Mouse (Mus musculus): Measurements from ENCODE around the gene Vwa7. TPM values are rescaled to one million over a fixed set of nuclear protein-coding genes. Genes with fewer than 3 reads are reported as not detected.
"Not testable (repeated sequence)": the region's sequence is repeated elsewhere in the genome, so short reads cannot be mapped to it uniquely, and the experiment has no call there.

Gene Vwa7
- 0.10 and 0.13 TPM in 2 replicates for polyA plus RNA-seq (2016; fragmentation: Nextera tagmentation; extraction: Ambion mirVana)

DNA sequence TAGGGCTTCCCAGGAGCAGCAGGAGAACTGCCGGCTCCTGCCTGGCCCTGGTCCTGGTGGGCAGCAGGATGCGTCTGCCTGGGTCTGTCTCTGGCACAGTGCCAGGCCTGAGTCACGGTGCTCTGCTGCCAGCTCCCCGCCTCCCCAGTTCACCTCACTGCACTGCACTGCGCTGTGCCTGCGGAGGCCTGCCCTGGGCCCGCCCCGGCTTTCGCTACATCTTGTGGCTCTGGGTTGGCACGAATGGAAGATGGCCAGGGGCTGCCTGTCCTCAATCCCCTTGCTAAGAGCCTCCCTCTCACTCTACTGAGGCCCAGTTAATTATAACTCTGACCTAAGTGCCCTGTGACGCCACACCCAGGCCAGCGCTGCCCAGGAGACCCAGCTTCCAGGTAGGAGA is at the start of gene Vwa7:
Vwa7 (plus strand) TSS at position 204 of the 400 bp plus-strand sequence.
- H3K36me3 ChIP-seq, result peaks cover 59% of the 10 kb centered on the region
- H3K4me3 ChIP-seq (replicated peaks), result no peak within 1 kb of the TSS
- H3K4me2 ChIP-seq, result no peak within 1 kb of the TSS
- H3K27ac ChIP-seq, result no peak within 1 kb of the TSS
- 74% methylated on average over 12 of the region's 12 CpGs for WGBS
- ATAC-seq (ENCODE audit: insufficient number of reproducible peaks, insufficient read depth, low FRiP score, low TSS enrichment, low read depth), result no peak
- no peak within 1 kb of the TSS for H3K9ac ChIP-seq (replicated peaks)
- no peaks in the 10 kb centered on the region for H3K27me3 ChIP-seq
- no peaks in the 10 kb centered on the region for H3K9me3 ChIP-seq
- H3K4me1 ChIP-seq (replicated peaks), result peaks cover 6% of the 10 kb centered on the region

DNA sequence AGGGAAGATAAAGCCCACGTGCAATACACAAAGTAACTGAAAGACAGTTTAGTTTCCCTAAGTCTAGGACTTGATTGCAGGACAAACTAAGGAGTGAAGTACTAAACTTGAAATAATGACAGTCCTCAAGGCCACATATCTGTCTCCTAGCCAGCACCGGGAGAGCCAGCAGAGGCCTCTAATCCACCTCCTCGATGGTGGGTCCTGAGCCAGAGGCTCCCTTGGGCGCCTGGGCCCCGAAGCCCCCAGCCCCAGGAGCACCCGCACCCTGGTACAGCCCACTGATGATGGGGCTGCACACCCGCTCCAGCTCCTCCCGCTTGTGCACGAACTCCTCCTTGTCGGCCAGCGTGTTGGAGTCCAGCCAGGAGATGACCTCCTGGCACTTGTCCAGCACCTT is 46.6 kb upstream of the Vwa7 start, which contains the start of gene Gm20481:
Gm20481 (plus strand) TSS at position 91 of the 400 bp plus-strand sequence.
- not testable (repeated sequence) for H3K4me3 ChIP-seq (replicated peaks); H3K9me3 ChIP-seq; H3K27ac ChIP-seq; H3K4me1 ChIP-seq (replicated peaks); ATAC-seq (ENCODE audit: insufficient number of reproducible peaks, insufficient read depth, low FRiP score, low TSS enrichment, low read depth); H3K36me3 ChIP-seq; H3K4me2 ChIP-seq; H3K9ac ChIP-seq (replicated peaks)
- peaks cover 40% of the 10 kb centered on the region for H3K27me3 ChIP-seq
- whole genome bisulfite sequencing, result 68% methylated on average over 9 of the region's 11 CpGs

DNA sequence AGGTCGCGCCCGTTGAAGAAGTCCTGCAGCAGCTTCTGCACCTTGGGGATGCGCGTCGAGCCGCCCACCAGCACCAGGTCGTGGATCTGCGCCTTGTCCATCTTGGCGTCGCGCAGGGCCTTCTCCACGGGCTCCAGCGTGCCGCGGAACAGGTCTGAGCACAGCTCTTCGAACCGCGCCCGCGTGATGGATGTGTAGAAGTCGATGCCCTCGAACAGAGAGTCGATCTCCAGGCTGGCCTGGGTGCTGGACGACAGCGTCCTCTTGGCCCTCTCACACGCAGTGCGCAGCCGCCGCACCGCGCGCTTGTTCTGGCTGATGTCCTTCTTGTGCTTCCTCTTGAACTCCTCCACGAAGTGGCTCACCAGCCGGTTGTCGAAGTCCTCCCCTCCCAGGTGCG is 45.5 kb upstream of the Vwa7 start:
- H3K4me2 ChIP-seq; H3K36me3 ChIP-seq; H3K4me1 ChIP-seq (replicated peaks); ATAC-seq (ENCODE audit: insufficient number of reproducible peaks, insufficient read depth, low FRiP score, low TSS enrichment, low read depth); H3K9ac ChIP-seq (replicated peaks); H3K4me3 ChIP-seq (replicated peaks); H3K9me3 ChIP-seq; H3K27ac ChIP-seq: not testable (repeated sequence)
- WGBS, result 41% methylated on average over 26 of the region's 37 CpGs
- peaks cover 39% of the 10 kb centered on the region for H3K27me3 ChIP-seq

GRCm38 (mm10) chr17:34971694-34972068 is 44.7 kb upstream of the Vwa7 start:
- H3K36me3 ChIP-seq; H3K4me1 ChIP-seq (replicated peaks); H3K9ac ChIP-seq (replicated peaks); H3K9me3 ChIP-seq; H3K27ac ChIP-seq: not testable (repeated sequence)
- WGBS, result 4% methylated on average over 28 of the region's 43 CpGs
- peak; percentile 40; the same call in 1 of the 2 replicates for ATAC-seq (ENCODE audit: insufficient number of reproducible peaks, insufficient read depth, low FRiP score, low TSS enrichment, low read depth)
- Histone ChIP-seq H3K4me3 (replicated peaks) (peak overlapping the region; percentile 42), H3K27me3 (peaks cover 36% of the 10 kb centered on the region), H3K4me2 (peak overlapping the region; percentile 77)

DNA sequence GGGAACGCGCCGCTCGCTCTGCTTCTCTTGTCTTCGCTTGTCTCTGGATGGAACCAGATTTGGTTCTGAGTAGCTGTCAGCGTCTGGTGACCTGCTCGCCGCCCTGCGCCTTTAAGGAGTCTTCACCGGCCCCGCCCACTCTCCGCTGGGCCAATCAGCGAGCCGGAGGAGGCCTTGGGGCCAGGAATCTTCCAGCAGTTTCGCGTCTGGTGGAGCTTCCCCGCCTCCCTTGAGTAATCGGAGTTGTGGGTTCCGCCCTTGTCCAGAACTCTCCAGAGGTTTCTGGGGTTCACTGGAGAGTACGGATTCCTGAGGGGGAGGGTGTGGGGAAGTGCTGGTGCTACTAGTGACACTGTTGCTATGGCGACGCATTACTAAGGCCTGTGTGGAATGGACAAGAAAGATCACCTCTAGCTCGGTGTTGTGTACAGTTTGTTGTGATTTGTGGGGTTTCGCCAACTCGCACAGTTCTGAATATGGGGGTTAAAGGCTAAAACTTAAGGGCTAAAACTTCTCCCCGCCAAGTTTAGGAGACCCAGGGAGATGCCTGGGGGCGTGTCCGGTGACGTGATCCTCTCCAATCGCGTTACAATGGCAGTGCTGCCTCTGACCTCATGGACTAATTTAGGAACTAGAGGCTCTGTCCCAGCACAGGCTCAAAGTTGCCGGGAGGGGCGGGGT is 44.2 kb upstream of the Vwa7 start, which contains the start of the genes Hspa1a and Hspa1l:
Hspa1a (minus strand) TSS at position 88 of the 681 bp plus-strand sequence.
Hspa1l (plus strand) TSS at position 635 of the 681 bp plus-strand sequence.
- H3K4me1 ChIP-seq (replicated peaks); H3K36me3 ChIP-seq; H3K9me3 ChIP-seq: not testable (repeated sequence)
- under 1% methylated on average over 33 of the region's 33 CpGs for WGBS
- peak; percentile 86 for ATAC-seq (ENCODE audit: insufficient number of reproducible peaks, insufficient read depth, low FRiP score, low TSS enrichment, low read depth)
- peaks cover 31% of the 10 kb centered on the region for H3K27me3 ChIP-seq
- peak within 1 kb of the TSS; percentile 77 for H3K4me2 ChIP-seq
- peak within 1 kb of the TSS; percentile 34; the same call in 1 of the 2 replicates for H3K9ac ChIP-seq (replicated peaks)
- peak within 1 kb of the TSS; percentile 42 for H3K4me3 ChIP-seq (replicated peaks)
- 0 out of 2 replicates have a peak within 1 kb of the TSS, but pooled peaks have one; percentile 20 for H3K27ac ChIP-seq

DNA sequence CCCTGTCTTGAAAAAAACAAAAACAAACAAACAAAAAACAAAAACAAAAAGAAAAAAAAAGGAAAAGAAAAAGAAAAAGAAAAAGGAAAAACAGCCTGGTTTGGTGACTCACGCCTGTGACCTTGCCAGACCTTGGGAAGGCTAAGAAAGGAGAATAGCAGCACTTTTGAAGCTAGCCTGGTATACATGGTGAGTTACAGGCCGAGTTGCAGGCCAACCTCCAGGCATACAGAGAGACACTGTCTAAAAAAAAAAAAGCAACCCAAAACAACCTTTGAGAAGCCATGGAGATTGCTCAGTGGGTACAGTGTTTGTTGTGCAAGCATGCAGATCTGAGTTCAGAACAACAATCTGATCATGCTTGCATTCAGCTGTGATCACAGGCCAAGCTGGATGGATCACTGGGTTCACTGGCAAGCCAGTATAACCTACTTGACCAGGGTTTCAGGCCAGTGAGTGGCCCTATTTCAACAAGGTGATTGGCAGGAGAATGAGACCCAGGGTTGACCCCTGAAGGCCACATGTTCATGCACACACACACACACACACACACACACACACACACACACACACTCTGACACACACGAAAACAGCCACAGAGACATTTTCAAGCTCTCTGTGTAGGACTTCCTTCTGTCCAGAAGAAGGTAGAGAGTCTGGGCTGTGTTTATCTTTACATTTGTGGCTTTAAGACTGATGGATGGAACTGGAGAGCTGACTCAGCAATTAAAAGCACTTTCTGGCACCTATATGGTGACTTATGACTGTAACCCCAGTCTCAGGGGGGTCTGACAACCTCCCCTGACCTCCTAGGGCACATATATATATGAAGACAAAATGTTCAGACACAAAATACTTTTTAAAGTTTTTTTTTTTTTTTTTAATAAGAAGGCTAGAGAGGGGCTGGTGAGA is 40.5 kb upstream of the Vwa7 start:
- H3K27ac ChIP-seq, result no peak overlapping the region
- no peaks in the 10 kb centered on the region for H3K27me3 ChIP-seq
- no peaks in the 10 kb centered on the region for H3K9me3 ChIP-seq
- 77% methylated on average over 3 of the region's 3 CpGs for WGBS
- H3K4me2 ChIP-seq, result no peak overlapping the region
- H3K9ac ChIP-seq (replicated peaks), result no peak overlapping the region
- no peak for ATAC-seq (ENCODE audit: insufficient number of reproducible peaks, insufficient read depth, low FRiP score, low TSS enrichment, low read depth)
- H3K36me3 ChIP-seq, result no peaks in the 10 kb centered on the region
- peaks cover 8% of the 10 kb centered on the region for H3K4me1 ChIP-seq (replicated peaks)
- no peak overlapping the region for H3K4me3 ChIP-seq (replicated peaks)

GRCm38 (mm10) chr17:34977000-34977399 is 39.4 kb upstream of the Vwa7 start:
- 91% methylated on average over 20 of the region's 20 CpGs for WGBS
- H3K27ac ChIP-seq, result no peak overlapping the region
- ATAC-seq (ENCODE audit: insufficient number of reproducible peaks, insufficient read depth, low FRiP score, low TSS enrichment, low read depth), result no peak

DNA sequence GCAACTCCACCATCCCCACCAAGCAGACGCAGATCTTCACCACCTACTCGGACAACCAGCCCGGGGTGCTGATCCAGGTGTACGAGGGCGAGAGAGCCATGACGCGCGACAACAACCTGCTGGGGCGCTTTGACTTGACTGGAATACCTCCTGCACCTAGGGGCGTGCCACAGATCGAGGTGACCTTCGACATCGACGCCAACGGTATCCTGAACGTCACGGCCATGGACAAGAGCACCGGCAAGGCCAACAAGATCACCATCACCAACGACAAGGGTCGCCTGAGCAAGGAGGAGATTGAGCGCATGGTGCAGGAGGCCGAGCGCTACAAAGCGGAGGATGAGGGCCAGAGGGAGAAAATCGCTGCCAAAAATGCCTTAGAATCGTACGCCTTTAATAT is 38.1 kb upstream of the Vwa7 start:
- Histone ChIP-seq H3K4me3 (replicated peaks) (no peak overlapping the region), H3K4me1 (replicated peaks) (peaks cover 16% of the 10 kb centered on the region), H3K4me2 (no peak overlapping the region), H3K9me3 (no peaks in the 10 kb centered on the region), H3K36me3 (no peaks in the 10 kb centered on the region), H3K27ac (no peak overlapping the region), H3K9ac (replicated peaks) (no peak overlapping the region), H3K27me3 (no peaks in the 10 kb centered on the region)
- WGBS, result 89% methylated on average over 27 of the region's 27 CpGs
- no peak for ATAC-seq (ENCODE audit: insufficient number of reproducible peaks, insufficient read depth, low FRiP score, low TSS enrichment, low read depth)

More at GRCm38 (mm10) chr17:34977000-34977399, 39.4 kb upstream of the Vwa7 start:
- H3K36me3 ChIP-seq, result no peaks in the 10 kb centered on the region
- no peaks in the 10 kb centered on the region for H3K27me3 ChIP-seq
- no peak overlapping the region for H3K4me2 ChIP-seq
- H3K9ac ChIP-seq (replicated peaks), result no peak overlapping the region
- H3K9me3 ChIP-seq, result no peaks in the 10 kb centered on the region
- H3K4me3 ChIP-seq (replicated peaks), result no peak overlapping the region
- peaks cover 12% of the 10 kb centered on the region for H3K4me1 ChIP-seq (replicated peaks)

DNA sequence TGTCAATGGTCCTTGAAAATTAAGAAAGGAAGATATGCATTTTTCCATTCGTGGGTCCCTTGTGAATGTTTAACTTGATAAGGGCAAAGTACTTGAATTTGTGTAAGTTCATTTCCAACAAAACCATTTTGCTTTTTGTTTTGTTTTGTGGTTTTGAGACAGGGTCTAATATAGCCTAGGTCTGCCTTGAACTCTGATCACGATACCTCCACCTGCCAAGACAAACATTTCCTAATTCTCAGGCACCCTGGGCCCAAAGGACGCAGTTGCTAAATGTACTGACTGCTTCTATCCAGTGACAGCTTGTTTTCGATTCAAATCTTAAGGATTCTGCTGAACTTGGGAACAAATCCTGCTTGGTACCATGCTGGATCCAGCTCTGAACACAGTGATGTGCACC is 36.7 kb upstream of the Vwa7 start:
- Histone ChIP-seq H3K4me2 (no peak overlapping the region), H3K4me1 (replicated peaks) (peaks cover 16% of the 10 kb centered on the region), H3K9ac (replicated peaks) (no peak overlapping the region), H3K9me3 (no peaks in the 10 kb centered on the region), H3K4me3 (replicated peaks) (no peak overlapping the region), H3K36me3 (no peaks in the 10 kb centered on the region), H3K27me3 (no peaks in the 10 kb centered on the region), H3K27ac (no peak overlapping the region)
- WGBS, result 89% methylated on average over 4 of the region's 4 CpGs
- no peak for ATAC-seq (ENCODE audit: insufficient number of reproducible peaks, insufficient read depth, low FRiP score, low TSS enrichment, low read depth)

DNA sequence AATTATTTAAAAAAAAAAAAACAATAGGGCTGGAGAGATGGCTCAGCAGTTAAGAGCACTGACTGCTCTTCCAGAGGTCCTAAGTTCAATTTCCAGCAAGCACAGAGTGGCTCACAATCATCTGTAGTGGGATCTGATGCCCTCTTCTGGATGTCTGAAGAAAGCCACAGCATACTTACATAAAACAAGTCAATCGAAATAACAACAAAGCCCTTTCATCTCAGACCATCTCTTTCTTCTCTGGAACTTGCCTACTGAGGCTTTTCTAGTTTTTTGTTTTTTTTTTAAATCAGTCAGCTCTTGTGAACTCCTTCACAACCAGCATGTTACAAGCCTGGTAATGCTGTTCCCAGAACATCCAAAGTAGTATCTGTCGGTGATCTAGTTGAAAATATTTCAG is 35.7 kb upstream of the Vwa7 start:
- Histone ChIP-seq H3K4me2 (peak overlapping the region; percentile 72), H3K4me1 (replicated peaks) (peaks cover 16% of the 10 kb centered on the region), H3K4me3 (replicated peaks) (peak overlapping the region; percentile 87), H3K27me3 (no peaks in the 10 kb centered on the region), H3K9ac (replicated peaks) (peak overlapping the region; percentile 91), H3K36me3 (peaks cover 10% of the 10 kb centered on the region), H3K27ac (no peak overlapping the region; the same call in 1 of the 2 replicates), H3K9me3 (no peaks in the 10 kb centered on the region)
- WGBS, result 15% methylated on average over 2 of the region's 2 CpGs
- no peak for ATAC-seq (ENCODE audit: insufficient number of reproducible peaks, insufficient read depth, low FRiP score, low TSS enrichment, low read depth)

DNA sequence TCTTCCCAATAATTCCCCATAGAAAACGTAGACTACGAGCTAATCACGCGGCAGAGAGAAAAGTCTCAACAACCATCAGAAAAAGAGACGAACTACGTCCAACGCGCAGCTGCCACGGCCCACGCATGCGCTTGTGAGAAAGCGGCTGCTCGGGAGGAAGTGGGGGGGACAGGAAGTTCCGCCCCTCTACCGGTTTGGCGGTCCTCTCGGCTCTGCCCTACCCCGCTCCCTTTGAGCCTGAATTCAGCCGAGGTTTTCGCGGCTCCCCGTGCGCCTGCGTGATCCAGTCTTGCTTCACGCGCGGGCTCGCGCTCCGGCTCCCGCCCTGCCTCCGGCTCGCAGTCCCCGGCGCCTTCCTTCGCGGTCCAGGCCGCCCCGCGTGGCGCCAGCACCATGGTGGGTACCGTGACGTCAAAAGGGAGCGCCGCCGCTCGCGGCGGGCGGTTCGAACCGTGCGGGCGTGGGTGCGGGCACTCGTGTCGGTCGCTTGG is 34.6 kb upstream of the Vwa7 start, which contains the start of gene Lsm2:
Lsm2 (plus strand) TSS at position 173 of the 491 bp plus-strand sequence.
- Histone ChIP-seq H3K27ac (peak within 1 kb of the TSS; percentile 99), H3K4me2 (peak within 1 kb of the TSS; percentile 72), H3K27me3 (no peaks in the 10 kb centered on the region), H3K4me1 (replicated peaks) (peaks cover 16% of the 10 kb centered on the region), H3K36me3 (peaks cover 21% of the 10 kb centered on the region), H3K9me3 (no peaks in the 10 kb centered on the region), H3K9ac (replicated peaks) (peak within 1 kb of the TSS; percentile 91), H3K4me3 (replicated peaks) (peak within 1 kb of the TSS; percentile 87)
- ATAC-seq (ENCODE audit: insufficient number of reproducible peaks, insufficient read depth, low FRiP score, low TSS enrichment, low read depth), result peak; percentile 92
- WGBS, result under 1% methylated on average over 58 of the region's 58 CpGs
